Mouse (Mus musculus): Measurements from ENCODE around the gene Fgf5. TPM values are rescaled to one million over a fixed set of nuclear protein-coding genes. Genes with fewer than 3 reads are reported as not detected.

Fgf5 gene
- total and polyA plus RNA-seq, 3 experiments: not detected

DNA sequence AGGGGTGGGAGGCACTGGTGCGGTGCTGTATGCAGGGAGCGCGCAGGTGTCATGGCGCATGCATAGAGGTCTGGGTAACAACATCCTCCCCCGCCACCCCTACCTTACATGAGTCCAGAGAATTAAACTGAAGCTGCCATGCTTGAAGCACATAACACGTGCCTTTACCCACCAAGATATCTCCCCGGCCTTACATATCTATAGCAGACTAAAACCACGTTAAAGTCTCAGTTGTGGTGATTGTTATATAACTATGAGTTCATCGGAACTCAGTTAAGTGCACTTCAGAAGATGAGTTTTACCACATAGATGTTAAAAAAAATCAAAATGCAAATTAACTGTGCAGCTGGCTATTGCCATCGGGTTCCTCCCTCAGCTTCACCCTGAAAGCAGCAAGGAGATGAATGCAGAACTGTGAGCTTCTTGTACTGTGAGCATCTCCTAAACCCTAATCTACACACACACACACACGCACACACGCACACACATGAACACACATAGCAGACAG lies 12.6 kb upstream of the Fgf5 start:
- Histone ChIP-seq H3K4me3 (ENCODE audit: low read depth, low read length) (no peak overlapping the region), H3K27me3 (ENCODE audit: insufficient read depth, low read length) (no peaks in the 10 kb centered on the region), H3K4me1 (ENCODE audit: insufficient read depth, low read depth, low read length) (no peaks in the 10 kb centered on the region), H3K36me3 (replicated peaks) (no peaks in the 10 kb centered on the region), H3K9me3 (replicated peaks) (peaks cover 51% of the 10 kb centered on the region)
- DNase-seq (ENCODE audit: low spot score) (no peak), ATAC-seq (ENCODE audit: extremely low read depth, insufficient number of reproducible peaks, low FRiP score, poor library complexity, severe bottlenecking) (no peak)
- TF ChIP-seq CTCF (IDR thresholded peaks at IDR 0.05; ENCODE audit: low read depth, low read length): no peak
- no peak for TF ChIP-seq POLR2AphosphoS5 (IDR thresholded peaks at IDR 0.05; ENCODE audit: insufficient replicate concordance, low read depth, low read length)
- TF ChIP-seq GATA2 (IDR thresholded peaks at IDR 0.05; ENCODE audit: borderline replicate concordance, low read depth, low read length): no peak
- TF ChIP-seq GATA1 (IDR thresholded peaks at IDR 0.05; ENCODE audit: borderline replicate concordance, low read length): no peak
- no peak for TF ChIP-seq TAL1 (conservative IDR thresholded peaks at IDR 0.05; ENCODE audit: low read depth, low read length)

DNA sequence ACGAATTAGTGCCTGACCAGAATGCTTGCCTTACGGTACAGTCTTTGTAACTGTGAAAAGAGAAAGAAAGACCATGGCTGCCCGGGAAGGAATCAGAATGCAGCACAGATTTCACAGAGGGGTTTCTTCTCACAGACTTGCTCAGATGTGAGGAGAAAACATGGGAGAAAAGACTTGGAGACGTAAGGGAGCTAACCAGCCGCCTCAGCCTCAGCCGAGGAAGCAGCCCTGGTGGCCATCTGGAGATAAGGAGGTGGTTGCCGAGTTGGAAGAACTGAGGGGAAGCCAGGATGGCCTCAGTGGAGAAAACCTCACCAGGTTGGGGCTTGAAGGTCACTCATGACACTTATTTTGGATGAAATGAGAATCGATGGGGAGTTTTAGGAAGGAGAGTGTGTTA lies 8.7 kb upstream of the Fgf5 start:
- no peak for DNase-seq (ENCODE audit: low spot score)
- peaks cover 46% of the 10 kb centered on the region for H3K9me3 ChIP-seq (replicated peaks)
- no peak overlapping the region for H3K4me3 ChIP-seq (ENCODE audit: low read depth, low read length)
- no peak for ATAC-seq (ENCODE audit: extremely low read depth, insufficient number of reproducible peaks, low FRiP score, poor library complexity, severe bottlenecking)
- no peaks in the 10 kb centered on the region for H3K36me3 ChIP-seq (replicated peaks)
- TF ChIP-seq POLR2AphosphoS5 (IDR thresholded peaks at IDR 0.05; ENCODE audit: insufficient replicate concordance, low read depth, low read length) (no peak), CTCF (IDR thresholded peaks at IDR 0.05; ENCODE audit: low read depth, low read length) (no peak), GATA1 (IDR thresholded peaks at IDR 0.05; ENCODE audit: borderline replicate concordance, low read length) (no peak), TAL1 (conservative IDR thresholded peaks at IDR 0.05; ENCODE audit: low read depth, low read length) (no peak), GATA2 (IDR thresholded peaks at IDR 0.05; ENCODE audit: borderline replicate concordance, low read depth, low read length) (no peak)
- no peaks in the 10 kb centered on the region for H3K4me1 ChIP-seq (ENCODE audit: insufficient read depth, low read depth, low read length)
- no peaks in the 10 kb centered on the region for H3K27me3 ChIP-seq (ENCODE audit: insufficient read depth, low read length)

DNA sequence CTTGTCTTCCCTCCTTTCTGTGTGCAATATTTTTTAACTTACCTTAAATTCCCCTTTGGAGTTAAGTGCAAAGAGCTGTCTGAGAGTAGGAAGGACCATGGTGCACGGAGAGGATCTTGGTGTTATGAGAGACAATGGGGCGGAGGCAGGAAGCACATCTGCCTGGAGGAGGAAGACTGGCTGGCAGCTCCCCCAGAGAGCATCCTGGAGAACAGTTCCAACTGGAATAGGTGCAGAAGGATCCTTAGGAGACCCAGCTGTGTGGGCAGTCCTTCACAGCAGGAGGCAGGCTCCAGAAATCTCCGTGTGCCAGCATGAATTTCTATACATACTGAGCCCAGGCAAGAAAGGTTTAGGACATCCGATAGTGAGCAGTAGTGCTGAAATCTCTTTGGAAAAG lies 8.0 kb upstream of the Fgf5 start:
- Histone ChIP-seq H3K27me3 (ENCODE audit: insufficient read depth, low read length) (no peaks in the 10 kb centered on the region), H3K4me3 (ENCODE audit: low read depth, low read length) (no peak overlapping the region), H3K9me3 (replicated peaks) (peaks cover 46% of the 10 kb centered on the region), H3K4me1 (ENCODE audit: insufficient read depth, low read depth, low read length) (no peaks in the 10 kb centered on the region), H3K36me3 (replicated peaks) (no peaks in the 10 kb centered on the region)
- no peak for ATAC-seq (ENCODE audit: extremely low read depth, insufficient number of reproducible peaks, low FRiP score, poor library complexity, severe bottlenecking)
- no peak for DNase-seq (ENCODE audit: low spot score)
- TF ChIP-seq GATA1 (IDR thresholded peaks at IDR 0.05; ENCODE audit: borderline replicate concordance, low read length) (no peak), TAL1 (conservative IDR thresholded peaks at IDR 0.05; ENCODE audit: low read depth, low read length) (no peak), GATA2 (IDR thresholded peaks at IDR 0.05; ENCODE audit: borderline replicate concordance, low read depth, low read length) (no peak), POLR2AphosphoS5 (IDR thresholded peaks at IDR 0.05; ENCODE audit: insufficient replicate concordance, low read depth, low read length) (no peak), CTCF (IDR thresholded peaks at IDR 0.05; ENCODE audit: low read depth, low read length) (no peak)

DNA sequence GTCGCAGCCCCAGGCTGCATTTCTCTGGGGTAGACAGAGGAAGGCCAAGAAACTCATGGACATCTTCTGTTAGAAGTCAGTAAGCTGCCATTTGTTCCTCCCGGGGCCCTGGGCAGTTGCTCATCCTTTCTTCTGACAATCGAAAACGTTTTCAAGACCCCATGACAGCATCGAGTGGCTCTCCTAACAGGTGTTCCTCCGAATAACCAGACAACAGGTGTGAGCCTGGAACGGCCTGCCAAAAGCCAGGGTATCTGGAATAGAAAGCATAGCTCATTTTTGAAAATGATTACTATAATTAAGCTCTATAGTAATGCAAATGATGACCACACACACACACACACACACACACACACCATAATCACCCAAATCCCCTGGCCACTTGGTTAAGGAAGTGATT lies 7.2 kb upstream of the Fgf5 start:
- Histone ChIP-seq H3K36me3 (replicated peaks) (no peaks in the 10 kb centered on the region), H3K9me3 (replicated peaks) (peaks cover 48% of the 10 kb centered on the region), H3K27me3 (ENCODE audit: insufficient read depth, low read length) (no peaks in the 10 kb centered on the region), H3K4me3 (ENCODE audit: low read depth, low read length) (no peak overlapping the region), H3K4me1 (ENCODE audit: insufficient read depth, low read depth, low read length) (no peaks in the 10 kb centered on the region)
- ATAC-seq (ENCODE audit: extremely low read depth, insufficient number of reproducible peaks, low FRiP score, poor library complexity, severe bottlenecking) (no peak), DNase-seq (ENCODE audit: low spot score) (no peak)
- TF ChIP-seq TAL1 (conservative IDR thresholded peaks at IDR 0.05; ENCODE audit: low read depth, low read length) (no peak), GATA1 (IDR thresholded peaks at IDR 0.05; ENCODE audit: borderline replicate concordance, low read length) (no peak), POLR2AphosphoS5 (IDR thresholded peaks at IDR 0.05; ENCODE audit: insufficient replicate concordance, low read depth, low read length) (no peak), GATA2 (IDR thresholded peaks at IDR 0.05; ENCODE audit: borderline replicate concordance, low read depth, low read length) (no peak), CTCF (IDR thresholded peaks at IDR 0.05; ENCODE audit: low read depth, low read length) (no peak)

DNA sequence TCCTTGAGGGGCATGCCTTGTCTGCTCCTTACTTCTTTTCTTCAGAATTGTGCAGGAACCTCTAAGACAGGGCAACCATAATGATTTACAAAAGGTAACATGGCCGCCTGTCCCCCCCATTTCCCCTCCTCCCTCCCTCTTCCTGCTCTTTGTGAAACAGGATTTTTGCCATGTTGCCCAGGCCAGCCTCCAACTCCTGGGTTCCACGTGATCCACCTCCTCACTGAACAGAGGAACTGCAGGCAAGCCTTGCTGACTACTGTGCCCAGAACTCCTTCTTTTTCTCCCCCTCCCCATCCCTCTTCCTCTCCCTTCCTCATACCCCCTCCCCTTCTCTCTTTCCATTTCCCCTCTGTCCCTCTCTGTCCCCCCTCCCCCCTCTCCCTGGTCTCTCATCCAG lies 6.5 kb upstream of the Fgf5 start:
- no peak for ATAC-seq (ENCODE audit: extremely low read depth, insufficient number of reproducible peaks, low FRiP score, poor library complexity, severe bottlenecking)
- no peaks in the 10 kb centered on the region for H3K4me1 ChIP-seq (ENCODE audit: insufficient read depth, low read depth, low read length)
- peaks cover 46% of the 10 kb centered on the region for H3K9me3 ChIP-seq (replicated peaks)
- H3K27me3 ChIP-seq (ENCODE audit: insufficient read depth, low read length): no peaks in the 10 kb centered on the region
- H3K36me3 ChIP-seq (replicated peaks): no peaks in the 10 kb centered on the region
- H3K4me3 ChIP-seq (ENCODE audit: low read depth, low read length): no peak overlapping the region
- DNase-seq (ENCODE audit: low spot score): no peak
- TF ChIP-seq TAL1 (conservative IDR thresholded peaks at IDR 0.05; ENCODE audit: low read depth, low read length) (no peak), CTCF (IDR thresholded peaks at IDR 0.05; ENCODE audit: low read depth, low read length) (no peak), GATA2 (IDR thresholded peaks at IDR 0.05; ENCODE audit: borderline replicate concordance, low read depth, low read length) (no peak), POLR2AphosphoS5 (IDR thresholded peaks at IDR 0.05; ENCODE audit: insufficient replicate concordance, low read depth, low read length) (no peak), GATA1 (IDR thresholded peaks at IDR 0.05; ENCODE audit: borderline replicate concordance, low read length) (no peak)

DNA sequence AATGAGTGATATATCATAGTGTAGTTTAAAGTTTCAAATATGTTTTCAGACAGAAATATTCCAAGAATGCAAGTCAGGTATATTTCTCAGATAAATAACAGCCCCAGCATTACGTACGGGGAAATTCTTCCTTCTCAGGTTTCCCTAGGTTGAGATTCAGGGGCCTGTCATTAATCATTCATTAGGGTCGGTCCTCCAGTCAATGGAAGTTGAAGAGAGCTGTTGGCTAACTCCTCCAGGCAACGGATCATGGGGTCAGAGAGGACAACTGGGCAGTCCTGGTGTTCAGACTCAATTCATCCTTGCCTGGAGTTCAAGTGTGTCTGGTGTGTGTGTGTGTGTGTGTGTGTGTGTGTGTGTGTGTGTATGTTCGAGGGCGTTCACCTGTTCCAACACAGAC lies 837 bp upstream of the Fgf5 start:
- H3K4me3 ChIP-seq (ENCODE audit: low read depth, low read length): no peak overlapping the region
- no peak for TF ChIP-seq POLR2AphosphoS5 (IDR thresholded peaks at IDR 0.05; ENCODE audit: insufficient replicate concordance, low read depth, low read length)
- no peak for TF ChIP-seq GATA2 (IDR thresholded peaks at IDR 0.05; ENCODE audit: borderline replicate concordance, low read depth, low read length)
- no peak for TF ChIP-seq GATA1 (IDR thresholded peaks at IDR 0.05; ENCODE audit: borderline replicate concordance, low read length)
- TF ChIP-seq TAL1 (conservative IDR thresholded peaks at IDR 0.05; ENCODE audit: low read depth, low read length): no peak
- TF ChIP-seq CTCF (IDR thresholded peaks at IDR 0.05; ENCODE audit: low read depth, low read length): no peak

More for the DNA sequence above, 837 bp upstream of the Fgf5 start:
- Histone ChIP-seq H3K27me3 (ENCODE audit: insufficient read depth, low read length) (no peaks in the 10 kb centered on the region; the same call in 1 of the 2 replicates), H3K36me3 (replicated peaks) (no peaks in the 10 kb centered on the region), H3K9me3 (replicated peaks) (peaks cover 50% of the 10 kb centered on the region), H3K4me1 (ENCODE audit: insufficient read depth, low read depth, low read length) (no peaks in the 10 kb centered on the region)
- ATAC-seq (ENCODE audit: extremely low read depth, insufficient number of reproducible peaks, low FRiP score, poor library complexity, severe bottlenecking) (no peak), DNase-seq (ENCODE audit: low spot score) (no peak)

Data from G1E (cell line).